Comparison of ENCODE assay signal across 8 mouse cellular contexts in genomic region chr5:112227354-112227753, GRCm38 (mm10). TPM values are rescaled to one million over a fixed set of nuclear protein-coding genes. Genes with fewer than 3 reads are reported as not detected.
DNase-seq lines count a peak whose midpoint lies in the region; ATAC-seq lines count a peak whose summit lies in the region.

No protein-coding gene starts in this region.

- peak overlapping the region; percentile 31 for H3K4me3 ChIP-seq in heart, embryonic 15.5 days
- H3K4me3 ChIP-seq in forebrain, embryonic 15.5 days, result peak overlapping the region; percentile 86
- peak overlapping the region; percentile 70 for H3K4me3 ChIP-seq in neural tube, embryonic 15.5 days (replicated peaks)

- peaks cover 17% of the 10 kb centered on the region for H3K4me1 ChIP-seq in heart, embryonic 15.5 days (replicated peaks)
- H3K4me1 ChIP-seq in forebrain, embryonic 15.5 days, result peaks cover 51% of the 10 kb centered on the region
- H3K4me1 ChIP-seq in neural tube, embryonic 15.5 days, result peaks cover 51% of the 10 kb centered on the region

- DNase-seq in heart, adult 8-10 months (ENCODE audit: low spot score), result no peak
- DNase-seq in NIH3T3 (ENCODE audit: low read depth) (peak; percentile 43), adipocyte (ENCODE audit: low spot score) (no peak)
- peak; percentile 44 to 74 for DNase-seq in left cerebral cortex, adult 8-10 months (ENCODE audit: low spot score in 2 of 2)
- no peak for DNase-seq in natural killer cell, adult 2 months (ENCODE audit: low spot score in 2 of 2)

- H3K4me2 ChIP-seq in heart, embryonic 15.5 days, result peak overlapping the region; percentile 47
- H3K4me2 ChIP-seq in forebrain, embryonic 15.5 days (replicated peaks), result peak overlapping the region; percentile 97
- peak overlapping the region; percentile 86 for H3K4me2 ChIP-seq in neural tube, embryonic 15.5 days

- H3K9ac ChIP-seq in heart, embryonic 15.5 days, result no peak overlapping the region
- H3K9ac ChIP-seq in forebrain, embryonic 15.5 days (replicated peaks), result peak overlapping the region; percentile 96
- H3K9ac ChIP-seq in neural tube, embryonic 15.5 days (replicated peaks), result peak overlapping the region; percentile 95

- peaks cover 93% of the 10 kb centered on the region for H3K27me3 ChIP-seq in heart, embryonic 15.5 days
- no peaks in the 10 kb centered on the region for H3K27me3 ChIP-seq in forebrain, embryonic 15.5 days
- H3K27me3 ChIP-seq in neural tube, embryonic 15.5 days (replicated peaks), result no peaks in the 10 kb centered on the region

- no peaks in the 10 kb centered on the region for H3K9me3 ChIP-seq in heart, embryonic 15.5 days (replicated peaks)
- H3K9me3 ChIP-seq in forebrain, embryonic 15.5 days, result no peaks in the 10 kb centered on the region
- no peaks in the 10 kb centered on the region for H3K9me3 ChIP-seq in neural tube, embryonic 15.5 days (replicated peaks)

- H3K36me3 ChIP-seq in heart, embryonic 15.5 days, result no peaks in the 10 kb centered on the region
- H3K36me3 ChIP-seq in forebrain, embryonic 15.5 days, result peaks cover 16% of the 10 kb centered on the region
- peaks cover 22% of the 10 kb centered on the region for H3K36me3 ChIP-seq in neural tube, embryonic 15.5 days

- H3K27ac ChIP-seq in heart, embryonic 15.5 days, result no peak overlapping the region
- H3K27ac ChIP-seq in forebrain, embryonic 15.5 days (replicated peaks), result peak overlapping the region; percentile 96
- H3K27ac ChIP-seq in neural tube, embryonic 15.5 days (replicated peaks), result peak overlapping the region; percentile 95

- WGBS in heart, embryonic 15.5 days, result 1% methylated on average over 30 of the region's 30 CpGs
- WGBS in forebrain, embryonic 15.5 days, result under 1% methylated on average over 30 of the region's 30 CpGs
- WGBS in neural tube, embryonic 15.5 days, result 0% methylated on average over 30 of the region's 30 CpGs

- no peak for ATAC-seq in heart, embryonic 15.5 days (replicated peaks; ENCODE audit: insufficient number of reproducible peaks, insufficient read depth, low FRiP score, low read depth)
- peak; percentile 21 for ATAC-seq in forebrain, embryonic 15.5 days (replicated peaks)
- peak; percentile 29; the same call in 1 of the 2 replicates for ATAC-seq in neural tube, embryonic 15.5 days (ENCODE audit: low FRiP score)

RNA-seq across cellular contexts. Expression of gene Cryba4, which starts 25.0 kb away (rescaled TPM):
- polyA plus RNA-seq in heart, embryonic 15.5 days (2015; fragmentation: Nextera tagmentation; extraction: Ambion mirVana), result 1.2 and 1.4 TPM in 2 replicates
- 10 to 100 TPM in 1 of 4 experiments, 1 to 10 TPM in 3; 7.6 to 10.4 (median 8.5) TPM for total RNA-seq in heart, adult 8-10 months (2022)
- polyA plus RNA-seq in forebrain, embryonic 15.5 days (2015; fragmentation: Nextera tagmentation; extraction: Ambion mirVana), result 1.6 and 1.8 TPM in 2 replicates
- 1 to 10 TPM in 1 of 4 experiments, under 1 TPM in 3; 0.51 to 1.5 (median 0.82) TPM for total RNA-seq in left cerebral cortex, adult 8-10 months (2022)
- 1.7 and 2.5 TPM in 2 replicates for polyA plus RNA-seq in neural tube, embryonic 15.5 days (2015; fragmentation: Nextera tagmentation; extraction: Ambion mirVana)

RNA-seq across cellular contexts. Expression of gene Crybb1, which starts 28.3 kb away (rescaled TPM):
- polyA plus RNA-seq in heart, embryonic 15.5 days (2015; fragmentation: Nextera tagmentation; extraction: Ambion mirVana), result 1.6 and 2.1 TPM in 2 replicates
- total RNA-seq in heart, adult 8-10 months (2022), result 1 to 10 TPM; 2.0 to 3.4 (median 2.7) TPM
- polyA plus RNA-seq in forebrain, embryonic 15.5 days (2015; fragmentation: Nextera tagmentation; extraction: Ambion mirVana), result 5.4 and 5.5 TPM in 2 replicates
- total RNA-seq in left cerebral cortex, adult 8-10 months (2022), result 1 to 10 TPM; 4.3 to 8.2 (median 5.4) TPM
- 5.8 and 6.2 TPM in 2 replicates for polyA plus RNA-seq in neural tube, embryonic 15.5 days (2015; fragmentation: Nextera tagmentation; extraction: Ambion mirVana)

RNA-seq across cellular contexts. Expression of gene Tpst2, which starts 49.1 kb away (rescaled TPM):
- polyA plus RNA-seq in heart, embryonic 15.5 days (2015; fragmentation: Nextera tagmentation; extraction: Ambion mirVana), result 38.5 and 47.8 TPM in 2 replicates
- total RNA-seq in heart, adult 8-10 months (2022), result 10 to 100 TPM; 32.2 to 47.1 (median 37.1) TPM
- 28.8 and 29.5 TPM in 2 replicates for polyA plus RNA-seq in forebrain, embryonic 15.5 days (2015; fragmentation: Nextera tagmentation; extraction: Ambion mirVana)
- 10 to 100 TPM; 33.8 to 43.3 (median 38.6) TPM for total RNA-seq in left cerebral cortex, adult 8-10 months (2022)
- 31.4 and 40.2 TPM in 2 replicates for polyA plus RNA-seq in neural tube, embryonic 15.5 days (2015; fragmentation: Nextera tagmentation; extraction: Ambion mirVana)

Comparison
In these comparisons a context has a peak if more than half of its experiments do, and no peak if none do; other contexts are left out.
1. H3K4me2 ChIP-seq: peak in every context shown above with its lines; median percentile 97 in forebrain, embryonic 15.5 days; 86 in neural tube, embryonic 15.5 days; 47 in heart, embryonic 15.5 days.
2. H3K4me3 ChIP-seq: peak in every context shown above with its lines; median percentile 86 in forebrain, embryonic 15.5 days; 70 in neural tube, embryonic 15.5 days; 31 in heart, embryonic 15.5 days.
3. DNase-seq: peak in NIH3T3 (single experiment) and left cerebral cortex, adult 8-10 months (2 of 2); none in heart, adult 8-10 months (single experiment), natural killer cell, adult 2 months (0 of 2) and adipocyte (single experiment).